Mouse (Mus musculus) neural tube, embryonic 12.5 days (tissue): ENCODE measurements around the gene Rps6ka4. TPM values are rescaled to one million over a fixed set of nuclear protein-coding genes. Genes with fewer than 3 reads are reported as not detected.

Experiments
- ATAC-seq: fragments of 200-750 bp; cut with Nextera tagmentation; 2 replicates; pipeline ENCODE4 v1.8.0; 2017; ENCODE audit warnings: low read depth, mild to moderate bottlenecking, moderate TSS enrichment, moderate library complexity; ENCODE audit not compliant: low FRiP score
- H3K27ac ChIP-seq: fragments of 300-500 bp; sonication (generic); 2 replicates; pipeline ENCODE4 v1.5.1; 2016
- H3K27me3 ChIP-seq: fragments of 300-500 bp; sonication (generic); replicated peaks from 2 replicates; pipeline ENCODE4 v1.6.1; 2016; ENCODE audit warnings: mild to moderate bottlenecking
- H3K36me3 ChIP-seq: fragments of 300-500 bp; sonication (generic); 2 replicates; pipeline ENCODE4 v1.6.1; 2016; ENCODE audit warnings: mild to moderate bottlenecking
- H3K4me1 ChIP-seq: fragments of 300-500 bp; sonication (generic); 2 replicates; pipeline ENCODE4 v1.6.1; 2016
- H3K4me2 ChIP-seq: fragments of 300-500 bp; sonication (generic); replicated peaks from 2 replicates; pipeline ENCODE4 v1.6.1; 2016; ENCODE audit warnings: mild to moderate bottlenecking
- H3K4me3 ChIP-seq: fragments of 300-500 bp; sonication (generic); 2 replicates; pipeline ENCODE4 v1.5.1; 2016
- H3K9ac ChIP-seq: fragments of 300-500 bp; sonication (generic); 2 replicates; pipeline ENCODE4 v1.6.1; 2016; ENCODE audit warnings: mild to moderate bottlenecking
- H3K9me3 ChIP-seq: fragments of 300-500 bp; sonication (generic); 2 replicates; pipeline ENCODE4 v1.6.1; 2016; ENCODE audit warnings: mild to moderate bottlenecking
- WGBS: fragments of 180-500 bp; shearing (Covaris S2); methylation state at CpG from one replicate; pipeline ENCODE4 v1.1.7; 2016; 5-methylcytosine and 5-hydroxymethylcytosine counted together
- microRNA-seq: library from miRNA; unstranded; fragments of <30 nt; microRNA quantifications from one replicate; pipeline ENCODE4, GENCODE M21; 2017
- polyA plus RNA-seq: library from polyadenylated mRNA; unstranded; fragments of >200 nt; fragmentation: Nextera tagmentation; extraction: Ambion mirVana; gene quantifications from 2 replicates; pipeline ENCODE4 v1.2.1, GENCODE M21; 2016

The Rps6ka4 gene
- polyA plus RNA-seq, 1 experiment from 2014 or later = 9.3 TPM

- Histone ChIP-seq H3K9ac (no peak overlapping the region), H3K27me3 (no peaks in the 10 kb centered on the region), H3K4me2 (no peak overlapping the region), H3K4me3 (no peak overlapping the region), H3K27ac (no peak overlapping the region), H3K4me1 (no peaks in the 10 kb centered on the region), H3K9me3 (0 out of 2 replicates have a peak, but pooled peaks cover 4% of the 10 kb centered on the region), H3K36me3 (no peaks in the 10 kb centered on the region)
- 81% methylated on average over 13 of the region's 13 CpGs for WGBS
- ATAC-seq = no peak
Observed at GRCm38 (mm10) chr19:6820538-6821195, 19.8 kb downstream of the Rps6ka4 start.

- Histone ChIP-seq H3K4me2 (no peak overlapping the region), H3K4me3 (no peak overlapping the region), H3K9ac (no peak overlapping the region), H3K36me3 (no peaks in the 10 kb centered on the region), H3K9me3 (0 out of 2 replicates have a peak, but pooled peaks cover 9% of the 10 kb centered on the region), H3K4me1 (peaks cover 4% of the 10 kb centered on the region; the same call in 1 of the 2 replicates), H3K27ac (no peak overlapping the region), H3K27me3 (no peaks in the 10 kb centered on the region)
- 48% methylated on average over 10 of the region's 10 CpGs for WGBS
- ATAC-seq = no peak
Observed at GRCm38 (mm10) chr19:6819143-6819827, 21.2 kb downstream of the Rps6ka4 start.

GRCm38 (mm10) chr19:6814958-6815357 is 25.5 kb downstream of the Rps6ka4 start:
- WGBS = 92% methylated on average over 3 of the region's 3 CpGs
- Histone ChIP-seq H3K9ac (no peak overlapping the region), H3K27me3 (no peaks in the 10 kb centered on the region), H3K4me1 (peaks cover 8% of the 10 kb centered on the region; the same call in 1 of the 2 replicates), H3K36me3 (no peaks in the 10 kb centered on the region), H3K4me3 (no peak overlapping the region), H3K4me2 (no peak overlapping the region), H3K27ac (no peak overlapping the region), H3K9me3 (0 out of 2 replicates have a peak, but pooled peaks cover 5% of the 10 kb centered on the region)
- no peak for ATAC-seq

GRCm38 (mm10) chr19:6814366-6814765 is 26.1 kb downstream of the Rps6ka4 start:
- Histone ChIP-seq H3K4me3 (no peak overlapping the region), H3K9me3 (0 out of 2 replicates have a peak, but pooled peaks cover 5% of the 10 kb centered on the region), H3K9ac (no peak overlapping the region), H3K27ac (no peak overlapping the region), H3K36me3 (no peaks in the 10 kb centered on the region), H3K27me3 (no peaks in the 10 kb centered on the region), H3K4me2 (no peak overlapping the region), H3K4me1 (peaks cover 8% of the 10 kb centered on the region; the same call in 1 of the 2 replicates)
- 47% methylated on average over 4 of the region's 4 CpGs for WGBS
- ATAC-seq = no peak

Small RNA genes within 50 kb of the gene (microRNA-seq; reads per million reads assigned to microRNA genes)
- gene Mir5046 = not detected

Other genes with a start within 250 kb of the Rps6ka4 start
- gene Ccdc88b, start 17.6 kb upstream of the Rps6ka4 start, polyA plus RNA-seq = 0.59 and 1.6 TPM in 2 replicates
- gene Trmt112, start 69.1 kb upstream of the Rps6ka4 start, polyA plus RNA-seq = 123 and 125 TPM in 2 replicates
- 198 and 214 TPM in 2 replicates for gene Prdx5, start 69.5 kb upstream of the Rps6ka4 start, polyA plus RNA-seq
- 17.5 and 20.4 TPM in 2 replicates for gene Esrra, start 81.2 kb upstream of the Rps6ka4 start, polyA plus RNA-seq
- gene Catsperz, start 84.7 kb upstream of the Rps6ka4 start, polyA plus RNA-seq = 0.91 and 2.0 TPM in 2 replicates
- gene Kcnk4, start 93.9 kb upstream of the Rps6ka4 start, polyA plus RNA-seq = 0.50 and 1.1 TPM in 2 replicates
- gene Bad, start 101.2 kb upstream of the Rps6ka4 start, polyA plus RNA-seq = 71.9 and 73.8 TPM in 2 replicates
- gene Gpr137, start 101.8 kb upstream of the Rps6ka4 start, polyA plus RNA-seq = 43.9 and 45.6 TPM in 2 replicates
- 324 and 325 TPM in 2 replicates for gene Ppp1r14b, start 134.3 kb upstream of the Rps6ka4 start, polyA plus RNA-seq
- gene Plcb3, start 135.8 kb upstream of the Rps6ka4 start, polyA plus RNA-seq = 25.7 and 33.4 TPM in 2 replicates
- gene Fkbp2, start 139.9 kb upstream of the Rps6ka4 start, polyA plus RNA-seq = 90.2 and 93.0 TPM in 2 replicates
- gene Vegfb, start 147.0 kb upstream of the Rps6ka4 start, polyA plus RNA-seq = 33.7 and 37.8 TPM in 2 replicates
- 22.0 and 22.9 TPM in 2 replicates for gene Dnajc4, start 151.9 kb upstream of the Rps6ka4 start, polyA plus RNA-seq
- gene Nudt22, start 155.5 kb upstream of the Rps6ka4 start, polyA plus RNA-seq = 19.5 and 25.2 TPM in 2 replicates
- 12.7 and 13.7 TPM in 2 replicates for gene Trpt1, start 155.5 kb upstream of the Rps6ka4 start, polyA plus RNA-seq
- gene Fermt3, start 178.8 kb upstream of the Rps6ka4 start, polyA plus RNA-seq = 6.5 and 6.9 TPM in 2 replicates
- gene Stip1, start 199.3 kb upstream of the Rps6ka4 start, polyA plus RNA-seq = 278 and 294 TPM in 2 replicates
- gene Macrod1, start 216.2 kb upstream of the Rps6ka4 start, polyA plus RNA-seq = 3.4 and 5.2 TPM in 2 replicates